Mouse (Mus musculus): ENCODE results near the gene Ccnl2. TPM values are rescaled to one million over a fixed set of nuclear protein-coding genes. Genes with fewer than 3 reads are reported as not detected.
"Not testable (repeated sequence)": the region's sequence is repeated elsewhere in the genome, so short reads cannot be mapped to it uniquely, and the experiment has no call there.

Gene Ccnl2
- polyA plus RNA-seq, 1 experiment from 2014 or later = 186 TPM

- peak overlapping the region; percentile 8; the same call in 1 of the 2 replicates for H3K9ac ChIP-seq (ENCODE audit: low read length)
- no peak overlapping the region for H3K4me2 ChIP-seq (ENCODE audit: low read depth, low read length, severe bottlenecking)
- H3K9me3 ChIP-seq (ENCODE audit: control insufficient read depth, low read length) = no peaks in the 10 kb centered on the region
- no peak overlapping the region for H3K27ac ChIP-seq (ENCODE audit: low read depth, low read length)
- ATAC-seq (replicated peaks; ENCODE audit: low FRiP score) (no peak), DNase-seq (ENCODE audit: low spot score) (no peak)
- WGBS = 82% methylated on average over 10 of the region's 10 CpGs
- H3K27me3 ChIP-seq (ENCODE audit: control insufficient read depth, insufficient read depth, low read length) = no peaks in the 10 kb centered on the region
- H3K4me3 ChIP-seq (ENCODE audit: low read depth, low read length) = no peak overlapping the region
- no peaks in the 10 kb centered on the region; the same call in 1 of the 2 replicates for H3K4me1 ChIP-seq (replicated peaks; ENCODE audit: control insufficient read depth, insufficient read depth, low read length)
- no peaks in the 10 kb centered on the region for H3K36me3 ChIP-seq (ENCODE audit: control insufficient read depth, insufficient read depth, low read length)
These were observed 27.0 kb upstream of the Ccnl2 start for GRCm38 (mm10) chr4:155785246-155785645.

GRCm38 (mm10) chr4:155785819-155786218 is 26.5 kb upstream of the Ccnl2 start, which contains the start of gene Tmem88b:
TSS of gene Tmem88b (minus strand) at chr4:155785874.
- peak within 1 kb of the TSS; percentile 54 for H3K4me3 ChIP-seq (ENCODE audit: low read depth, low read length)
- 74% methylated on average over 5 of the region's 5 CpGs for WGBS
- no peak within 1 kb of the TSS for H3K27ac ChIP-seq (ENCODE audit: low read depth, low read length)
- H3K36me3 ChIP-seq (ENCODE audit: control insufficient read depth, insufficient read depth, low read length) = no peaks in the 10 kb centered on the region
- ATAC-seq (replicated peaks; ENCODE audit: low FRiP score) (no peak), DNase-seq (ENCODE audit: low spot score) (no peak)
- H3K9ac ChIP-seq (ENCODE audit: low read length) = peak within 1 kb of the TSS; percentile 85
- no peaks in the 10 kb centered on the region; the same call in 1 of the 2 replicates for H3K4me1 ChIP-seq (replicated peaks; ENCODE audit: control insufficient read depth, insufficient read depth, low read length)
- peak within 1 kb of the TSS; percentile 78; the same call in 1 of the 2 replicates for H3K4me2 ChIP-seq (ENCODE audit: low read depth, low read length, severe bottlenecking)
- H3K27me3 ChIP-seq (ENCODE audit: control insufficient read depth, insufficient read depth, low read length) = no peaks in the 10 kb centered on the region
- no peaks in the 10 kb centered on the region for H3K9me3 ChIP-seq (ENCODE audit: control insufficient read depth, low read length)

- no peak for ATAC-seq (replicated peaks; ENCODE audit: low FRiP score)
- H3K27me3 ChIP-seq (ENCODE audit: control insufficient read depth, insufficient read depth, low read length) = no peaks in the 10 kb centered on the region
- H3K27ac ChIP-seq (ENCODE audit: low read depth, low read length) = no peak overlapping the region
- no peak for DNase-seq (ENCODE audit: low spot score)
- no peaks in the 10 kb centered on the region for H3K36me3 ChIP-seq (ENCODE audit: control insufficient read depth, insufficient read depth, low read length)
- WGBS = 74% methylated on average over 3 of the region's 3 CpGs
- no peak overlapping the region for H3K9ac ChIP-seq (ENCODE audit: low read length)
- no peak overlapping the region for H3K4me2 ChIP-seq (ENCODE audit: low read depth, low read length, severe bottlenecking)
- no peaks in the 10 kb centered on the region; the same call in 1 of the 2 replicates for H3K4me1 ChIP-seq (replicated peaks; ENCODE audit: control insufficient read depth, insufficient read depth, low read length)
- no peaks in the 10 kb centered on the region for H3K9me3 ChIP-seq (ENCODE audit: control insufficient read depth, low read length)
- no peak overlapping the region for H3K4me3 ChIP-seq (ENCODE audit: low read depth, low read length)
These were observed 24.0 kb upstream of the Ccnl2 start for GRCm38 (mm10) chr4:155788300-155788699.

- not testable (repeated sequence) for H3K4me1 ChIP-seq (replicated peaks; ENCODE audit: control insufficient read depth, insufficient read depth, low read length); H3K9me3 ChIP-seq (ENCODE audit: control insufficient read depth, low read length); H3K36me3 ChIP-seq (ENCODE audit: control insufficient read depth, insufficient read depth, low read length); ATAC-seq (replicated peaks; ENCODE audit: low FRiP score); H3K4me2 ChIP-seq (ENCODE audit: low read depth, low read length, severe bottlenecking); H3K4me3 ChIP-seq (ENCODE audit: low read depth, low read length); H3K27me3 ChIP-seq (ENCODE audit: control insufficient read depth, insufficient read depth, low read length); DNase-seq (ENCODE audit: low spot score); H3K27ac ChIP-seq (ENCODE audit: low read depth, low read length); H3K9ac ChIP-seq (ENCODE audit: low read length)
- 84% methylated on average over 4 of the region's 4 CpGs for WGBS
These were observed 23.5 kb upstream of the Ccnl2 start for GRCm38 (mm10) chr4:155788833-155789232.

GRCm38 (mm10) chr4:155790021-155790489 is 22.2 kb upstream of the Ccnl2 start, which contains the start of gene Ankrd65:
TSS of gene Ankrd65 (plus strand) at chr4:155790439.
- H3K27me3 ChIP-seq (ENCODE audit: control insufficient read depth, insufficient read depth, low read length) = no peaks in the 10 kb centered on the region
- no peak within 1 kb of the TSS for H3K9ac ChIP-seq (ENCODE audit: low read length)
- no peaks in the 10 kb centered on the region for H3K36me3 ChIP-seq (ENCODE audit: control insufficient read depth, insufficient read depth, low read length)
- H3K4me2 ChIP-seq (ENCODE audit: low read depth, low read length, severe bottlenecking) = no peak within 1 kb of the TSS
- H3K4me3 ChIP-seq (ENCODE audit: low read depth, low read length) = no peak within 1 kb of the TSS
- DNase-seq (ENCODE audit: low spot score) (no peak), ATAC-seq (replicated peaks; ENCODE audit: low FRiP score) (no peak)
- no peaks in the 10 kb centered on the region for H3K9me3 ChIP-seq (ENCODE audit: control insufficient read depth, low read length)
- no peaks in the 10 kb centered on the region for H3K4me1 ChIP-seq (replicated peaks; ENCODE audit: control insufficient read depth, insufficient read depth, low read length)
- WGBS = 79% methylated on average over 3 of the region's 3 CpGs
- no peak within 1 kb of the TSS for H3K27ac ChIP-seq (ENCODE audit: low read depth, low read length)

- no peaks in the 10 kb centered on the region for H3K36me3 ChIP-seq (ENCODE audit: control insufficient read depth, insufficient read depth, low read length)
- H3K27ac ChIP-seq (ENCODE audit: low read depth, low read length) = no peak overlapping the region
- no peaks in the 10 kb centered on the region for H3K9me3 ChIP-seq (ENCODE audit: control insufficient read depth, low read length)
- WGBS = 84% methylated on average over 3 of the region's 3 CpGs
- H3K9ac ChIP-seq (ENCODE audit: low read length) = no peak overlapping the region
- ATAC-seq (replicated peaks; ENCODE audit: low FRiP score) (no peak), DNase-seq (ENCODE audit: low spot score) (no peak)
- H3K4me2 ChIP-seq (ENCODE audit: low read depth, low read length, severe bottlenecking) = no peak overlapping the region
- no peak overlapping the region for H3K4me3 ChIP-seq (ENCODE audit: low read depth, low read length)
- H3K27me3 ChIP-seq (ENCODE audit: control insufficient read depth, insufficient read depth, low read length) = no peaks in the 10 kb centered on the region
- no peaks in the 10 kb centered on the region for H3K4me1 ChIP-seq (replicated peaks; ENCODE audit: control insufficient read depth, insufficient read depth, low read length)
These were observed 21.6 kb upstream of the Ccnl2 start for GRCm38 (mm10) chr4:155790650-155791161.

GRCm38 (mm10) chr4:155791240-155791933 is 20.9 kb upstream of the Ccnl2 start:
- Histone ChIP-seq H3K9ac (ENCODE audit: low read length) (no peak overlapping the region), H3K4me2 (ENCODE audit: low read depth, low read length, severe bottlenecking) (no peak overlapping the region), H3K9me3 (ENCODE audit: control insufficient read depth, low read length) (no peaks in the 10 kb centered on the region), H3K4me3 (ENCODE audit: low read depth, low read length) (no peak overlapping the region), H3K27ac (ENCODE audit: low read depth, low read length) (no peak overlapping the region), H3K27me3 (ENCODE audit: control insufficient read depth, insufficient read depth, low read length) (no peaks in the 10 kb centered on the region), H3K4me1 (replicated peaks; ENCODE audit: control insufficient read depth, insufficient read depth, low read length) (no peaks in the 10 kb centered on the region), H3K36me3 (ENCODE audit: control insufficient read depth, insufficient read depth, low read length) (no peaks in the 10 kb centered on the region)
- 76% methylated on average over 24 of the region's 24 CpGs for WGBS
- ATAC-seq (replicated peaks; ENCODE audit: low FRiP score) (no peak), DNase-seq (ENCODE audit: low spot score) (no peak)

GRCm38 (mm10) chr4:155793730-155794129 is 18.6 kb upstream of the Ccnl2 start:
- H3K27ac ChIP-seq (ENCODE audit: low read depth, low read length) = no peak overlapping the region
- no peaks in the 10 kb centered on the region for H3K27me3 ChIP-seq (ENCODE audit: control insufficient read depth, insufficient read depth, low read length)
- no peak overlapping the region for H3K9ac ChIP-seq (ENCODE audit: low read length)
- ATAC-seq (replicated peaks; ENCODE audit: low FRiP score) (no peak), DNase-seq (ENCODE audit: low spot score) (no peak)
- H3K9me3 ChIP-seq (ENCODE audit: control insufficient read depth, low read length) = no peaks in the 10 kb centered on the region
- H3K4me2 ChIP-seq (ENCODE audit: low read depth, low read length, severe bottlenecking) = no peak overlapping the region
- H3K4me3 ChIP-seq (ENCODE audit: low read depth, low read length) = no peak overlapping the region
- WGBS = 90% methylated on average over 2 of the region's 2 CpGs
- no peaks in the 10 kb centered on the region for H3K4me1 ChIP-seq (replicated peaks; ENCODE audit: control insufficient read depth, insufficient read depth, low read length)
- H3K36me3 ChIP-seq (ENCODE audit: control insufficient read depth, insufficient read depth, low read length) = no peaks in the 10 kb centered on the region
